Mouse (Mus musculus) urinary bladder, postnatal 36 days (tissue): Measurements from ENCODE around the gene Rbp3.
A peak's percentile ranks its signal among the peaks of the same experiment; 100 is the strongest.

Source experiments
- DNase-seq, 2 experiments: peaks; one replicate each; pipeline ENCODE4 v3.0.0; 2022; ENCODE audit warnings: low spot score in 2 of 2, mixed read lengths in 1 of 2

Gene Rbp3

GRCm38 (mm10) chr14:33953761-33954160 lies at the start of gene Rbp3:
Rbp3 (plus strand) TSS chr14:33954003.
- DNase-seq: no peak

- DNase-seq: no peak
These were observed 49.0 kb upstream of the Rbp3 start for GRCm38 (mm10) chr14:33904851-33905250.

DNA sequence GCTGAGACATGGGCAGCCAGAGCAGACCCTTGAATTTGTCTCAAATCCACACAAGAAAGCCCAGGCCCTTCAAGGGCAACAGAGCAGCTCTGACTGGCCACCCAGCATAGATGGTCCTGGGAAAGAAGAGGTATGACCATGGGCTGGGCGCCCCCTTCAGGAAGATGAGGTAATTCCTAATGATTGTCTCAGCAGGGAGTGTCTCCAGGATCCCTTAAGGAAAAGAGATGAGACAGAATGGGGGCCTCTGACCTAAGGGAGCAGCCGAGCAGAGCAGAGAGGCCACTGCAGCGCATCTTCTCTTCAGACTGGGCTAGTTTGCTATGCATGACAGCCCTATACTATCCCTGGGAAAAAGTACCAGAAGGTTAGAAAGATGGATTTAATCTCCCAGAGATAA lies 40.1 kb upstream of the Rbp3 start:
- peak in 1 of 2 experiments; percentile 39 for DNase-seq

- DNase-seq: no peak
These were observed 39.6 kb upstream of the Rbp3 start for GRCm38 (mm10) chr14:33914206-33914605.

- DNase-seq: no peak
These were observed 32.9 kb upstream of the Rbp3 start for GRCm38 (mm10) chr14:33920727-33921559.

DNA sequence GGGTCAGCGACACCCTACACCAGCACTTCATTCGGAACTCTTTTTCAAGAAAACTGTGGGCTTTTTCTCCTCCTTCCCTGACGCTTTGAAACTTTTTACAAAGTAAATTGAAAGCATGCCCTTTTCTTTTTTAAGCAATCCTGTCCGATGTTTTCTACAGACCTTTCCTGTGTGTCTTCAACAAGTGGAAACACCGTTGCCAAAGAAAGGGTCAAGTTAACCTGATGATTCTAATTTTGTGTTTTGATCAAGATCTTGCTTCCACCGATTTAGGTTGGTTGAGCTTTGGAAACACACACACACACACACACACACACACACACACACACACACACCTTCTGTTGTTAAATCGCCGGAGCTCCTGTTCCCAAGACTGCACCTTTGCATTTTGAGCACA lies 31.0 kb upstream of the Rbp3 start:
- no peak for DNase-seq

GRCm38 (mm10) chr14:33923168-33924070 lies 30.4 kb upstream of the Rbp3 start, which contains the start of gene Gdf10:
Gdf10 (plus strand) TSS chr14:33923587.
- DNase-seq: peak in 1 of 2 experiments; percentile 19

GRCm38 (mm10) chr14:33931853-33932252 lies 21.9 kb upstream of the Rbp3 start:
- no peak for DNase-seq

GRCm38 (mm10) chr14:33932935-33933703 lies 20.7 kb upstream of the Rbp3 start:
- peak in 1 of 2 experiments; percentile 49 for DNase-seq

DNA sequence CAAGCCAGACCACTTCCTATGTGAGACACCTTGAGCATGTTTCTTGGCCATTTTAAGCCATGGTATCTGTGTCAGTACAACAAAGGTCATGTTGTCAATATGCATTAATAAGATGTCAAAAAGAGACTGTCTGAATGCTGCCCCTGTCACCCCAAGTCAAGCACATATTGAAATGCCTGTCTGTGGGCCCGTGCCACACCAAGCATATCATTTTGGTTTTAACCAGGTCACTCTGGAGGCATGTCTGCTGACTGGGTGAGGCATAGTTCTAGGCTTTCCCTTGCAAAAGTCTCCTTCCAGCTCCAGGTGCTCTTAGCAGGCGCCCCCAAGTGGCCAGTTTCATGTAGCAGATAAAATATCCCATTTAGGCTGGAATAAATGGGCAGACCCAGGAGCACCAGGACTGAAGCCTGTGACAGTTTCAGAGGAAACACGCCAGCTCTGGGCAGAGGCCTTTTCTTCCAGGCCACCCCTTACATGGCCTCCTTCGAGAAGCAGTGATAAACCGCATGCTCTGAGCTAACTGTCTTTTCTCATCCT lies 20.0 kb upstream of the Rbp3 start:
- DNase-seq: peak in 1 of 2 experiments; percentile 32

GRCm38 (mm10) chr14:33939117-33939516 lies 14.7 kb upstream of the Rbp3 start:
- DNase-seq: peak; percentile 33 to 52

DNA sequence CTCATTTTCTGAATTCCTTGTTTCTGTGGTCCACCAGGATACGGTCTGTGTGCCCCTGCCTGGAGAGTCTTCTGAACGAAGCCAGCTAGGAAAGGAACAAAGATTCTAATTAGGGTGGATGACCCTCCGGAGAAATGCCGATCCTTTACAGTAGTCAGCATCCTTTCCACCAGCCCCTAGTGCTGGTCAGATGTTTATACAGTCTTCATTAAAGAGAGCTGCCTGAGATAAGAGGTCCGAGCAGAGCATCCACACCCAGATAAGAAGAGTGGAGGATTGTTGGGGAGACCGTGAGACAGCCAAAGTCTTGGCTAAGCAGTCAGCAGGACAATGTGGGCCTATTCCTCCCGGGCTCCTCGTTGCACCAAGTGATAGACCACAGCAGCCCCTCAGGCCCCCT lies 13.1 kb upstream of the Rbp3 start, which contains the start of gene Gdf2:
Gene Gdf2 (plus strand): TSS at position 301 of the 400 bp plus-strand sequence.
- DNase-seq: no peak

- no peak for DNase-seq
These were observed 11.6 kb upstream of the Rbp3 start for GRCm38 (mm10) chr14:33942222-33942621.

GRCm38 (mm10) chr14:33946125-33946524 lies 7.7 kb upstream of the Rbp3 start:
- no peak for DNase-seq

GRCm38 (mm10) chr14:33952233-33952981 lies 1.4 kb upstream of the Rbp3 start:
- no peak for DNase-seq

- no peak for DNase-seq
These were observed 2.3 kb downstream of the Rbp3 start for GRCm38 (mm10) chr14:33956055-33956454.

DNA sequence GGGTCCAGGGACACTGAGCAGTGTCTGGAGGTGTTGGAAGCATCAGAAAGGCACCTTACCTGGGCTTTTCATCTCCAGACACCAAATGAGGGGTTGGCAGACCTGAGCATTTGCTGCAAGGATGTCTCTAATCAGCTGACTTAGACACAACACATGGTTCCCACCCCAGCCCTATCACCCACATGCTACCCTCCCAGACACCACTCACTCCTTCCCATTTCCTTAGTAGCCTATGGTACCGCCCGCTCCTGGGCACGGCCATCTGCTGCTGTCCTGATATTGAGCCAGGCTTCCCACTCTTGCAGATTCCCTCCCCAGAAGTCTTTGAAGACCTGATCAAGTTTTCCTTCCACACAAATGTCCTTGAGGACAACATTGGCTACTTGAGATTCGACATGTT lies 4.4 kb downstream of the Rbp3 start:
- no peak for DNase-seq

- DNase-seq: no peak
These were observed 5.0 kb downstream of the Rbp3 start for GRCm38 (mm10) chr14:33958841-33959240.

GRCm38 (mm10) chr14:33959341-33959740 lies 5.5 kb downstream of the Rbp3 start:
- DNase-seq: peak; percentile 26 to 50

DNA sequence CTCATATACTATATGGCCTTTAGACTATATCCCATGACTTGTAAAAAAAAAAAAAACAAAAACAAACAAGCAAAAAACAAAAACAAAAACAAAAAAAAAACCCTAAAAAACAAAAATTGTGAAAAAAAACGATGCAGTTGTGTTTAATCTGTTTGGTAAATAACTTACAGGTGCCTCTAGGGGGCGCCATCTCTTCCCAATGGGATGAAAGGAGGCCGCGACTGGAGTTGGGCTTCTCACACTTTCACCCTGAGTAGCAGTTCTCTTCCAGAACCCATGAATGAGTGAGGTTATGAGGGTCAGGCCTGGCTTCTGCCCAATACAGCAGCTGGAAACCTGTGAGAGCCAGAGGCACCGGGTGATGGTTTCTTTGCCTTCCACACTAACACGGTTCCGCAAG lies 11.9 kb downstream of the Rbp3 start:
- no peak for DNase-seq

DNA sequence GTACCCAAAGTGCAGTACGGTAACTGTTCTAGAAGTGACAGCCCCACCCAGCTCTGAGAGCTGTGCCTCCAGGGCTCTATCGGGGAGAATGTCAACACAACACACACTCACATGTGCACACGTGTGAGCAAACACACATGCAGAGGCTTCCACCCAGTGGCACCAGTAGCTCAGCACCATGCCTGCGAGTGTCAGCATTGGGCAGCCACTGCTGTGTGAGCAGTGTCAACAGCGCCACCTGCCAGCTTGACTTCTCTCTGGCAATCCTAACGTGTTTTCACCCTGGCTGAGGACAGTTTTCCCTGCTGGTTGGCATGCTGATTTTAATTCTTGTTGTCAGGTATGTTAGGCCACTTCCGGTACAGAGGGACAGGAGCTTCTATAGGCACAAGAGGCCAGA lies 18.9 kb downstream of the Rbp3 start:
- DNase-seq: no peak
